Comparison of ENCODE assay signal across 8 mouse cellular contexts in genomic region chr9:65032269-65033108, GRCm38 (mm10). TPM values are rescaled to one million over a fixed set of nuclear protein-coding genes. Genes with fewer than 3 reads are reported as not detected.
DNase-seq lines count a peak whose midpoint lies in the region; ATAC-seq and TF ChIP-seq lines count a peak whose summit lies in the region.

TSS of gene Dpp8 (plus strand) at chr9:65032414.

- peak; percentile 82 for DNase-seq in MEL-GATA-1-ER (ENCODE audit: extremely low read depth, low read depth)
- DNase-seq in cerebellum, adult 8-10 months = peak; percentile 92
- DNase-seq in hindbrain, embryonic 10.5 days (ENCODE audit: low spot score) = peak; percentile 94
- peak; percentile 94 for DNase-seq in layer of hippocampus, adult 9-11 months
- peak; percentile 98 for DNase-seq in lung, postnatal 0 days (ENCODE audit: low spot score)
- peak; percentile 94 for DNase-seq in ovary, postnatal 14 days (ENCODE audit: low spot score)
- DNase-seq in thymus, postnatal 14 days = peak; percentile 96

- H3K27ac ChIP-seq in hindbrain, embryonic 10.5 days = peak within 1 kb of the TSS; percentile 97
- H3K27ac ChIP-seq in lung, postnatal 0 days (ENCODE audit: low read length) = peak within 1 kb of the TSS; percentile 97

- no peaks in the 10 kb centered on the region for H3K27me3 ChIP-seq in hindbrain, embryonic 10.5 days (ENCODE audit: insufficient read depth, poor library complexity, severe bottlenecking)
- no peaks in the 10 kb centered on the region for H3K27me3 ChIP-seq in lung, postnatal 0 days (replicated peaks; ENCODE audit: insufficient read depth, low read length)

- peaks cover 13% of the 10 kb centered on the region for H3K4me1 ChIP-seq in hindbrain, embryonic 10.5 days (replicated peaks)
- no peaks in the 10 kb centered on the region; the same call in 1 of the 2 replicates for H3K4me1 ChIP-seq in lung, postnatal 0 days (ENCODE audit: insufficient read depth, low read depth, low read length)

- TF ChIP-seq EP300 in lung, postnatal 0 days (IDR thresholded peaks at IDR 0.05) = no peak

- ATAC-seq in frontal cortex, adult (ENCODE audit: low TSS enrichment) = peak; percentile 91
- peak; percentile 96 for ATAC-seq in lung, postnatal 0 days

- peak; percentile 97 for TF ChIP-seq CTCF in lung, postnatal 0 days (IDR thresholded peaks at IDR 0.05)

- WGBS in hindbrain, embryonic 10.5 days = under 1% methylated on average over 85 of the region's 85 CpGs
- 2% methylated on average over 63 of the region's 85 CpGs for WGBS in lung, postnatal 0 days

- H3K9me3 ChIP-seq in hindbrain, embryonic 10.5 days = no peaks in the 10 kb centered on the region
- no peaks in the 10 kb centered on the region for H3K9me3 ChIP-seq in lung, postnatal 0 days (ENCODE audit: low read length)

- peak within 1 kb of the TSS; percentile 62 for H3K4me2 ChIP-seq in lung, postnatal 0 days (replicated peaks; ENCODE audit: low read depth, low read length)

- H3K9ac ChIP-seq in lung, postnatal 0 days (replicated peaks; ENCODE audit: low read depth) = peak within 1 kb of the TSS; percentile 84

- peaks cover 23% of the 10 kb centered on the region for H3K36me3 ChIP-seq in hindbrain, embryonic 10.5 days
- H3K36me3 ChIP-seq in lung, postnatal 0 days (ENCODE audit: insufficient read depth, low read length) = peaks cover 2% of the 10 kb centered on the region; the same call in 1 of the 2 replicates

- H3K4me3 ChIP-seq in hindbrain, embryonic 10.5 days = peak within 1 kb of the TSS; percentile 99
- peak within 1 kb of the TSS; percentile 76 for H3K4me3 ChIP-seq in lung, postnatal 0 days (ENCODE audit: low read depth, low read length)

RNA-seq across cellular contexts. Expression of gene Dpp8, which starts in this region (rescaled TPM):
- 38.5 and 39.9 TPM in 2 replicates for polyA plus RNA-seq in hindbrain, embryonic 10.5 days (2016; fragmentation: Nextera tagmentation; extraction: Ambion mirVana)
- 17.2 and 20.1 TPM in 2 replicates for polyA plus RNA-seq in lung, postnatal 0 days (2015; fragmentation: Nextera tagmentation; extraction: Ambion mirVana)

Comparison
In these comparisons a context has a peak if more than half of its experiments do, and no peak if none do; other contexts are left out.
1. Peak in every context shown above with its lines: DNase-seq, ATAC-seq, H3K4me3 ChIP-seq and H3K27ac ChIP-seq.